Mouse (Mus musculus) kidney, adult 2 months (tissue): ENCODE data around the gene Slc2a10. TPM values are rescaled to one million over a fixed set of nuclear protein-coding genes. Genes with fewer than 3 reads are reported as not detected.

ENCODE experiments used
- DNase-seq: peaks from one replicate; pipeline ENCODE4 v3.0.0; 2021
- H3K27ac ChIP-seq: fragments of 200-500 bp; 2 replicates; pipeline ENCODE4 v1.5.1; 2012; ENCODE audit warnings: low read depth, low read length, control low read depth, inconsistent platforms; ENCODE audit not compliant: insufficient read depth
- H3K27me3 ChIP-seq: fragments of 200-500 bp; replicated peaks from 2 replicates; pipeline ENCODE4 v1.6.1; 2012; ENCODE audit warnings: mild to moderate bottlenecking, moderate library complexity, low read length, inconsistent platforms; ENCODE audit not compliant: control insufficient read depth, insufficient read depth
- H3K36me3 ChIP-seq: fragments of 200-500 bp; 2 replicates; pipeline ENCODE4 v1.6.1; 2012; ENCODE audit warnings: mild to moderate bottlenecking, moderate library complexity, low read length, inconsistent platforms; ENCODE audit not compliant: control insufficient read depth, insufficient read depth
- H3K4me1 ChIP-seq: fragments of 200-500 bp; 2 replicates; pipeline ENCODE4 v1.6.1; 2011; ENCODE audit warnings: low read length; ENCODE audit not compliant: control insufficient read depth, insufficient read depth
- H3K4me3 ChIP-seq: fragments of 200-500 bp; 2 replicates; pipeline ENCODE4 v1.5.1; 2011; ENCODE audit warnings: mild to moderate bottlenecking, low read depth, low read length, control low read depth; ENCODE audit not compliant: insufficient read depth
- CTCF ChIP-seq: fragments of 200-500 bp; conservative IDR thresholded peaks from 2 replicates; pipeline ENCODE4 v1.5.1; 2011; ENCODE audit warnings: low read depth, mild to moderate bottlenecking, control low read depth, low read length, moderate library complexity, mixed read lengths; ENCODE audit not compliant: insufficient read depth, insufficient read length
- POLR2A ChIP-seq: fragments of 200-500 bp; IDR thresholded peaks from one replicate; pipeline ENCODE4 v1.6.1; 2011; ENCODE audit warnings: low read depth, low read length, control low read depth
- WGBS: fragments of 180-500 bp; shearing (Covaris S2); methylation state at CpG from one replicate; pipeline ENCODE4 v1.1.7; 2018; 5-methylcytosine and 5-hydroxymethylcytosine counted together
- polyA plus RNA-seq: library from polyadenylated mRNA; depleted of rRNA; stranded (reverse); fragments of >200 nt; gene quantifications from 2 replicates; pipeline ENCODE4 v1.2.3, GENCODE M21; 2012

Slc2a10 gene
- polyA plus RNA-seq, 1 experiment: 1.5 TPM

GRCm38 (mm10) chr2:165471943-165472342, 31.6 kb upstream of the Slc2a10 start:
- WGBS: 64% methylated on average over 11 of the region's 11 CpGs
- no peak for TF ChIP-seq CTCF
- no peak for TF ChIP-seq POLR2A
- Histone ChIP-seq H3K27me3 (no peaks in the 10 kb centered on the region), H3K4me1 (peaks cover 8% of the 10 kb centered on the region; the same call in 1 of the 2 replicates), H3K4me3 (peak overlapping the region; percentile 53), H3K27ac (peak overlapping the region; percentile 78), H3K36me3 (no peaks in the 10 kb centered on the region)
- DNase-seq: no peak

- 4% methylated on average over 35 of the region's 35 CpGs for WGBS
- peak within 1 kb of the TSS; percentile 53 for H3K4me3 ChIP-seq
- H3K36me3 ChIP-seq: no peaks in the 10 kb centered on the region
- no peaks in the 10 kb centered on the region for H3K27me3 ChIP-seq
- no peak for TF ChIP-seq CTCF
- peak; percentile 52 for TF ChIP-seq POLR2A
- peak within 1 kb of the TSS; percentile 78 for H3K27ac ChIP-seq
- H3K4me1 ChIP-seq: peaks cover 8% of the 10 kb centered on the region; the same call in 1 of the 2 replicates
- peak; percentile 73 for DNase-seq
Observed at GRCm38 (mm10) chr2:165473003-165473402, 30.6 kb upstream of the Slc2a10 start, which contains the start of gene Slc13a3. Gene Slc13a3, minus strand, starts transcription at chr2:165473230.

GRCm38 (mm10) chr2:165475412-165475811, 28.2 kb upstream of the Slc2a10 start:
- WGBS: 57% methylated on average over 7 of the region's 7 CpGs
- TF ChIP-seq CTCF: no peak
- TF ChIP-seq POLR2A: no peak
- peak overlapping the region; percentile 22; the same call in 1 of the 2 replicates for H3K27ac ChIP-seq
- DNase-seq: peak; percentile 55
- H3K4me3 ChIP-seq: no peak overlapping the region
- no peaks in the 10 kb centered on the region for H3K36me3 ChIP-seq
- peaks cover 8% of the 10 kb centered on the region; the same call in 1 of the 2 replicates for H3K4me1 ChIP-seq
- no peaks in the 10 kb centered on the region for H3K27me3 ChIP-seq

- Histone ChIP-seq H3K4me1 (peaks cover 8% of the 10 kb centered on the region; the same call in 1 of the 2 replicates), H3K27me3 (no peaks in the 10 kb centered on the region), H3K36me3 (no peaks in the 10 kb centered on the region), H3K4me3 (no peak overlapping the region), H3K27ac (peak overlapping the region; percentile 22; the same call in 1 of the 2 replicates)
- peak; percentile 50 for DNase-seq
- WGBS: 41% methylated on average over 5 of the region's 5 CpGs
- TF ChIP-seq CTCF (no peak), POLR2A (no peak)
Observed at GRCm38 (mm10) chr2:165475850-165476249, 27.7 kb upstream of the Slc2a10 start.

GRCm38 (mm10) chr2:165482003-165482402, 21.6 kb upstream of the Slc2a10 start:
- WGBS: 63% methylated on average over 8 of the region's 8 CpGs

GRCm38 (mm10) chr2:165484152-165484551, 19.4 kb upstream of the Slc2a10 start:
- Histone ChIP-seq H3K36me3 (no peaks in the 10 kb centered on the region), H3K27me3 (no peaks in the 10 kb centered on the region), H3K27ac (no peak overlapping the region), H3K4me1 (peaks cover 3% of the 10 kb centered on the region; the same call in 1 of the 2 replicates), H3K4me3 (no peak overlapping the region)
- WGBS: 59% methylated on average over 6 of the region's 6 CpGs
- TF ChIP-seq POLR2A (no peak), CTCF (no peak)
- no peak for DNase-seq

More at GRCm38 (mm10) chr2:165482003-165482402, 21.6 kb upstream of the Slc2a10 start:
- TF ChIP-seq CTCF: no peak
- no peak for TF ChIP-seq POLR2A
- no peak for DNase-seq
- Histone ChIP-seq H3K4me3 (no peak overlapping the region), H3K36me3 (no peaks in the 10 kb centered on the region), H3K27ac (no peak overlapping the region), H3K4me1 (peaks cover 2% of the 10 kb centered on the region; the same call in 1 of the 2 replicates), H3K27me3 (no peaks in the 10 kb centered on the region)

GRCm38 (mm10) chr2:165485826-165486225, 17.8 kb upstream of the Slc2a10 start:
- no peak overlapping the region for H3K4me3 ChIP-seq
- no peak for DNase-seq
- no peak overlapping the region for H3K27ac ChIP-seq
- H3K36me3 ChIP-seq: no peaks in the 10 kb centered on the region
- no peaks in the 10 kb centered on the region for H3K27me3 ChIP-seq
- WGBS: 70% methylated on average over 3 of the region's 3 CpGs
- peaks cover 3% of the 10 kb centered on the region; the same call in 1 of the 2 replicates for H3K4me1 ChIP-seq
- TF ChIP-seq CTCF (no peak), POLR2A (no peak)

- Histone ChIP-seq H3K27me3 (no peaks in the 10 kb centered on the region), H3K36me3 (no peaks in the 10 kb centered on the region), H3K4me1 (peaks cover 3% of the 10 kb centered on the region; the same call in 1 of the 2 replicates), H3K27ac (no peak overlapping the region), H3K4me3 (no peak overlapping the region)
- 79% methylated on average over 5 of the region's 5 CpGs for WGBS
- DNase-seq: no peak
- TF ChIP-seq CTCF (no peak), POLR2A (no peak)
Observed at GRCm38 (mm10) chr2:165486401-165486800, 17.2 kb upstream of the Slc2a10 start.
